Mouse (Mus musculus): ENCODE measurements around the gene Dct.

GRCm38 (mm10) chr14:118089806-118090392, 37.9 kb upstream of the Dct start:
- TF ChIP-seq CTCF (IDR thresholded peaks at IDR 0.05; ENCODE audit: extremely low read depth, insufficient read length, insufficient replicate concordance, low read depth, low read length) (no peak), POLR2A (IDR thresholded peaks at IDR 0.05; ENCODE audit: low read depth, low read length) (no peak)

Data from small intestine, adult 2 months (tissue).